Mouse (Mus musculus) embryo, embryonic 11 days (tissue): ENCODE measurements at regions not wholly inside any gene's neighbourhood (a gene's known extent, or its start where the extent isn't known, plus 50 kb on each side); places are given as distances from the start of the nearest gene placed in this dataset.

Experiments
- DNase-seq: peaks from one replicate; pipeline ENCODE4 v3.0.0-alpha.2; 2015

GRCm38 (mm10) chr7:53482150-53482837, 1353.0 kb upstream of the Luzp2 start:
- no peak for DNase-seq

- peak; percentile 43 for DNase-seq
These were observed 1349.2 kb upstream of the Luzp2 start for GRCm38 (mm10) chr7:53486126-53486525.

GRCm38 (mm10) chr7:53522195-53522917, 1312.9 kb upstream of the Luzp2 start:
- no peak for DNase-seq
